Mouse (Mus musculus) megakaryocyte, embryonic 14.5 days (primary cell): ENCODE results near the gene Fam221b. TPM values are rescaled to one million over a fixed set of nuclear protein-coding genes. Genes with fewer than 3 reads are reported as not detected.

ENCODE experiments used
- H3K27me3 ChIP-seq: replicated peaks from 2 replicates; pipeline ENCODE3; 2012; ENCODE audit warnings: inconsistent platforms
- H3K36me3 ChIP-seq: replicated peaks from 2 replicates; pipeline ENCODE3; 2012; ENCODE audit warnings: low read length, inconsistent platforms, mixed read lengths
- H3K4me1 ChIP-seq: 2 replicates; pipeline ENCODE4 v1.6.1; 2012; ENCODE audit warnings: inconsistent platforms
- H3K4me3 ChIP-seq: replicated peaks from 2 replicates; pipeline ENCODE3; 2012; ENCODE audit warnings: moderate library complexity, mild to moderate bottlenecking, inconsistent platforms
- H3K9me3 ChIP-seq: 2 replicates; pipeline ENCODE4 v1.6.1; 2012; ENCODE audit warnings: inconsistent platforms
- FLI1 ChIP-seq: IDR thresholded peaks from 2 replicates; pipeline ENCODE4 v1.6.1; 2012; ENCODE audit warnings: low read length, inconsistent platforms, mixed read lengths
- GATA1 ChIP-seq: IDR thresholded peaks from 3 replicates; pipeline ENCODE4 v1.6.1; 2012; ENCODE audit warnings: mixed read lengths, low read length, inconsistent platforms, borderline replicate concordance
- polyA plus RNA-seq: library from polyadenylated mRNA; stranded (reverse); fragments of >175 nt; gene quantifications from 2 replicates; pipeline ENCODE4 v1.2.3, GENCODE M21; 2012; ENCODE audit warnings: low replicate concordance; ENCODE audit not compliant: insufficient read depth

Fam221b gene
- polyA plus RNA-seq, 1 experiment, result 0.29 TPM

DNA sequence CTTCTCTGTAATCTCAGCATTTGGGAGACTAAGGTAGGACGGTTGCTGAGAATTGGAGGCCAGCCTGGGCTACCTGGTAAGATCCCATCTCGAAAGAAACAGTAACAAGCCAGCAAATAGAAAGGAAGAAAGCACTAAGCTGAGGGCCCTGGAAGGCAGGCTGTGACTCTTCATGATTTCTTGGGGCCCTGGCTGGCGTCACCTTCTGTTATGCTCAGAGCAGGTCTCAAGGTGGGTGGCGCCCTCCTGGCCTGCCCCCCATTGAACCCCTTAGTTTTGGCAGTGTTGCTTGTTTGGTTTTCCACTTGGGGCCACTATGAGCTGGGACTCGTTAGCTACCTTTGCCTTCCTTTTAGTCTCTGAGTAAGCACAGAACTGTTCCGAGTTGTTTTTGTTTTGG lies 32.2 kb downstream of the Fam221b start:
- Histone ChIP-seq H3K27me3 (peaks cover 67% of the 10 kb centered on the region), H3K4me1 (peaks cover 4% of the 10 kb centered on the region), H3K4me3 (no peak overlapping the region), H3K36me3 (no peaks in the 10 kb centered on the region), H3K9me3 (no peaks in the 10 kb centered on the region)
- TF ChIP-seq FLI1 (no peak), GATA1 (no peak)

DNA sequence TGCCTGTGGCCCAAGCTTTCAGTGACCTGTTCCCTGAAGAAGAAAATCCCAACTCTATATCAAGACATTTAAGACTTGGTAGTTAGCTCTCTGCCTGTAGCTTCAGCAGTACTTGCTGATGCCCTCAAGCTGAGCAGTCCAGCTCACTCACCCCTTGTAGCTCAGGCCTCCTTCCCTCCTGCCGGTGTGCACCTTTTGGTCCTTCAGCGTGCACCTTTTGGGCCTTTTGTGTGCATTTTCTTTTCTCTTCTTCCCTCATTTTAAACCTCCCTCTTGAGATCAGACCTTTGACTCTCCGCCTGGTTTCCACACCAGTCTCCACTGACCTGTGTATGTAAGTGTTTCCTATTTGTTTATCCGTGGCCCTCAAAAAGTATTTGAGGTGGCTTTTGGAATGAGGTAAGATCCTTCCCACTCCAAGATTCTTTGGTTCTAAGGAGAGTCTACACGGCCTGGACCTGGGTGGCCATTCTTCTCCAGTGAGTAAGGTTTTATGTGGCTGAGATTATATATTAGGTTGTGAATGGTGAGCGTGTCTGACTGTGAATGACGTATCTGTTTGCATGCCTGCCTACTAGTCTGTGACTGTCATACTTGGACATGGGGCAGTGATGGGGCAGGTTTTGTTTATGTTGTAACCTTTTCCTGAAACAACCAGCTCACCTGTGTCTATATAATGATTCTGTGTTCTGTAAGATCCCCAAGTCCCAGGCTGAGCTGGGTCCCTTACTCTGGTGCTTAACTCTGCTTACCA lies 34.1 kb downstream of the Fam221b start:
- Histone ChIP-seq H3K9me3 (no peaks in the 10 kb centered on the region), H3K27me3 (peaks cover 71% of the 10 kb centered on the region), H3K4me1 (peaks cover 19% of the 10 kb centered on the region), H3K4me3 (no peak overlapping the region), H3K36me3 (no peaks in the 10 kb centered on the region)
- TF ChIP-seq FLI1 (no peak), GATA1 (no peak)

DNA sequence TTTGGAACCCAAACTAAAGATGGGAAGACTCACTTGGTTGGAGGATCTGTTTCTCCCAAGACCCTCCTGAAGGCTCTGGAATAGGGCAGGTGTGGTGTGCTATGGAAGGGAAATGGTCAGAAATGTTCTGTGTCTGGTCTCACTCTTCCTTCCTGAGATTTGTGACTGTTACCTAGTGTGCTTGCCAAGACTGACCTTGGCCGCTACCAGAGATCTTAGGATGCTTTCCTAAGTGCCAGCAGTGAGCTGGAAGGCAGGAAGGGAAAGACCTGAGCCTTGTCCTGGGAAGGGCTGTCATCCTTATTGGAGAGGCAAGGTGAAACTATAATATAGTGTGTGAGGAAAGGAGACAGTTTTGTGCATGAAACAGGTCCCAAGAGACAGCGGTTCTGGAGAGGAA lies 35.2 kb downstream of the Fam221b start:
- Histone ChIP-seq H3K4me1 (peaks cover 19% of the 10 kb centered on the region), H3K27me3 (peaks cover 64% of the 10 kb centered on the region), H3K4me3 (no peak overlapping the region), H3K36me3 (no peaks in the 10 kb centered on the region), H3K9me3 (no peaks in the 10 kb centered on the region)
- TF ChIP-seq FLI1 (no peak), GATA1 (no peak)

DNA sequence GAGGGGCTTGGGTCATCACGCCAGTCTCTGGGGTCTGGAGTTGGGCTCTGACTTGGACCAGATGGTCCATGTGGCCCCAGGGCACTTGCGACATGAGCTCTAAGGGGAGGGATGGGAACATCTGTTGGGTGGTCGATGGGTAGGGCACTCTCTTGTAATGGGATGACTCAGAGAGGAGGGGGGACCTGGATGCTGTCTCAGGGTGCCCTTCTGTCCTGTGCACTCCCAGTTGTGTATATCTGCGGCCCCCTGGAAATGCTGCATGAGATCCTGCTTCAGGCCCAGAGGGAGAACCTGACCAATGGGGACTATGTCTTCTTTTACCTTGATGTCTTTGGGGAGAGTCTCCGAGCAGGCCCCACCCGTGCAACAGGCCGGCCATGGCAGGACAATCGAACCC lies 35.6 kb downstream of the Fam221b start:
- Histone ChIP-seq H3K9me3 (no peaks in the 10 kb centered on the region), H3K36me3 (no peaks in the 10 kb centered on the region), H3K27me3 (peaks cover 65% of the 10 kb centered on the region), H3K4me3 (no peak overlapping the region), H3K4me1 (peaks cover 19% of the 10 kb centered on the region)
- no peak for TF ChIP-seq FLI1
- no peak for TF ChIP-seq GATA1

DNA sequence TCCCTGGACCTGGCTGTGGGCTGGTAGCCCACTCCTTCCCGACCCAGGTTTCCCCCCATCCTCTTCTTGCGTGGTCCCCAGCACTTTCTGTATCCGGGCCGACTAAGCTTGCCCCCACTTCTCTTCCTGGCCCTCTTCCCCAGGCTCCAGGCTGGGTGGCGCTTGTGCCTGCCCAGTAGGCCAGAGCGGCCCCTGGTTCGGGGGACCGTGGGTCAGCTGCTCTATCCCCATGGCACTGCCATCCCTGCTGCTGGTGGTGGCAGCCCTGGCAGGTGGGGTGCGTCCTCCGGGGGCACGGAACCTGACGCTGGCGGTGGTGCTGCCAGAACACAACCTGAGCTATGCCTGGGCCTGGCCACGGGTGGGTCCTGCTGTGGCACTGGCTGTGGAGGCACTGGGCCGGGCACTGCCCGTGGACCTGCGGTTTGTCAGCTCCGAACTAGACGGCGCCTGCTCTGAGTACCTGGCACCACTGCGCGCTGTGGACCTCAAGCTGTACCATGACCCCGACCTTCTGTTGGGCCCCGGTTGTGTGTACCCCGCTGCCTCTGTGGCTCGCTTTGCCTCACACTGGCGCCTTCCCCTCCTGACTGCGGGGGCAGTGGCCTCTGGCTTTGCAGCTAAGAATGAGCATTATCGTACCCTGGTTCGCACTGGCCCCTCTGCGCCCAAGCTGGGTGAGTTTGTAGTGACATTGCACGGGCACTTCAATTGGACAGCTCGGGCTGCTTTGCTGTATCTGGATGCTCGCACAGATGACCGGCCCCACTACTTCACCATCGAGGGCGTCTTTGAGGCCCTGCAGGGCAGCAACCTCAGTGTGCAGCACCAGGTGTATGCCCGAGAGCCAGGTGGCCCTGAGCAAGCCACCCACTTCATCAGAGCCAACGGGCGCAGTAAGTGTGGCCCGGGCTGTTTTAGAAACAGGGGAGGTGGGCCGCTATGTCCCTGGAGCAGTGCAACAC lies 36.7 kb downstream of the Fam221b start:
- no peak for TF ChIP-seq GATA1
- no peak for TF ChIP-seq FLI1
- H3K4me3 ChIP-seq, result no peak overlapping the region
- H3K9me3 ChIP-seq, result no peaks in the 10 kb centered on the region
- H3K36me3 ChIP-seq, result no peaks in the 10 kb centered on the region
- H3K4me1 ChIP-seq, result peaks cover 19% of the 10 kb centered on the region
- H3K27me3 ChIP-seq, result peaks cover 66% of the 10 kb centered on the region

DNA sequence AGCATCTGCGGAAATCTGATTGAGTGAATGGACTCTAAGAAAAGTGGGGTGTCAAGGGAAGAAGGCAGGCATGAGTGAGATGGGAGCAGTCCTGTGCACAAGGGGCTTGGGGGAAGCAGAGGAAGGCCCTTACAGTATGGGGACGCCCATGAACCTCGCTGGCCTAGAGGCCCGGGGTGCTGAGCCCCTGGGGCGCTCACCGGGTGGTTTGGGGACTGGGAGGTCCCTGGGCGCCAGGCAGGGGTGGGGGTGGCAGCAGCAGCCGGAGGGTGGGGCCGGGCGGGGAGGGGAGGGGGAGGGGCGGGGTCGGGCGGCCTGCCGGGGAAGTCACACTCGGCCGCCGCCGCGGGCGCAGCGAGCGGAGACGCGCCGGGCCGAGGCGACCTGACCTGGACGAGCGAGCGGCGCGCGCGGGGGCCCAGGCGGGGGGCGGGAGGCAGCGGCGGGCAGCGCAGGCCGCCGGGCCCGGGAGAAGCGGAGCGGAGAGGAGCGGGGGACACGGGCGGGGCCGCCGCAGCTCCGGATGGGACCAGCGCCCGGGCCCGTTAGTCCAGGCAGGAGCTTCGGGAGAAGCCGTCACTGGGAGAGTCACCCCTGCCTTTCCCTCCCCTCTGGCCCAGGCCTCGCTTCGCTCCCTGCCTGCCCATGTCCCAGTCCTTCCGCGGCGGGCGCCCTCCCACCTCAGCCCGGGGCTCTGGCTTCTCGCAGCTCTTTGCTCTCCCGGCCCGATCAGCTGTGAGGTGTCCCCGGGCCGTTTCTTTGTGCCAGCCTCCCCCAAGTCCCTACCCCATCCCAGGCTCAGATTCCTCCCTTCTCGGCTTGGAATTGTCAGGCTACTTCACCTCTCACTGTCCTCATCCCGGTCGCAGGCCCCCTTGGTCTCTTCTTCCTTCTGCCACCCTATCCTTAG lies 37.6 kb downstream of the Fam221b start, which contains the start of gene Npr2:
TSS of gene Npr2 (plus strand) at position 890 of the 910 bp plus-strand sequence.
- TF ChIP-seq GATA1 (no peak), FLI1 (no peak)
- peaks cover 6% of the 10 kb centered on the region for H3K9me3 ChIP-seq
- H3K36me3 ChIP-seq, result no peaks in the 10 kb centered on the region
- H3K4me1 ChIP-seq, result peaks cover 19% of the 10 kb centered on the region
- H3K4me3 ChIP-seq, result peak within 1 kb of the TSS; percentile 86
- peaks cover 66% of the 10 kb centered on the region for H3K27me3 ChIP-seq

DNA sequence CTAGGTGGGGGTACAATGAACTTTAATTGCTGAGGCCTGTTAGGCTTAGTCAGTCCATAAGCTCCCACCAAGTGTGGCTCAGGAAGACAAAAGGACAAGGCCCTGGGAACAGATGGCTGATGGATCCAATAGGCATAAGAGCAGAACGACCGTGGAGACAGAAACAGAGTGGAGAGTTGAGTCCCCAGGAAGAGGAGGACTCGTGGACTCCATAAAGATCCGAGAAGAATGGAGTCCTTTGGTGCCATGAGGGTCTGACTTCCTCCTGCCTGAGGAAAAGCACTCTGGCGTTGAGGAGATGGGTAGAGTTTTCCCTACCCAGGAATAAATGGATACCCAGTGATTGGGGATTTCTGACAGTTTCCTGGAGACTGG lies 38.3 kb downstream of the Fam221b start:
- H3K27me3 ChIP-seq, result peaks cover 60% of the 10 kb centered on the region
- peaks cover 19% of the 10 kb centered on the region for H3K4me1 ChIP-seq
- TF ChIP-seq FLI1, result no peak
- no peak for TF ChIP-seq GATA1
- peaks cover 8% of the 10 kb centered on the region for H3K9me3 ChIP-seq
- H3K4me3 ChIP-seq, result no peak overlapping the region
- no peaks in the 10 kb centered on the region for H3K36me3 ChIP-seq

DNA sequence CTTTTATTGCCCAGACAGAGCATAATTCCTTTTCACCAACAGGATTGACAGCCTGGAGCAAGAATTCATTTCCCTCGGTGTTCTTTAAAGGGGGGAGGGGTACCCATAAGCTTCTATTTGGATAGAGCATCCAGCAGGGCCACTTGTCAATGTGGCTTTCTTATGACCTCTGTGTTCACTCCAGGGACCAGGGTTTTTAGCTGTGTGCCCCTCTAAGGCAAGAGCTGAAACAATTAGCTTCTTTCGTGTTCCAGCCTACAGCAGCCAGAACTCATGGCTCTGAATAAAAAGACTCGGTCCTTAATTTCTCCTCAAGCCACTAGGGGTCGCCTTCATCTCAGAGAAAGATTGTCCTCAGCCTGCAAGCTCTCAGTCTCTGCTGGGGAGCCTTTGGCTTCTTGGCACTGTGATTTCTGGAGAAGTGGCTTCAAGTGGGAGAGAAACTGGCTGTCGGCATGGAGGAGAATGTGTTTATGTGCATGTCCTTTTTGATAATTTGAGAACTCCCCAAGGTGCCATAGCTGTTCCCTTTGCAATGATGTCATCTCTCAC lies 38.8 kb downstream of the Fam221b start:
- H3K9me3 ChIP-seq, result peaks cover 14% of the 10 kb centered on the region
- H3K36me3 ChIP-seq, result no peaks in the 10 kb centered on the region
- H3K27me3 ChIP-seq, result peaks cover 55% of the 10 kb centered on the region
- H3K4me3 ChIP-seq, result no peak overlapping the region
- peaks cover 19% of the 10 kb centered on the region for H3K4me1 ChIP-seq
- TF ChIP-seq FLI1, result no peak
- TF ChIP-seq GATA1, result no peak

DNA sequence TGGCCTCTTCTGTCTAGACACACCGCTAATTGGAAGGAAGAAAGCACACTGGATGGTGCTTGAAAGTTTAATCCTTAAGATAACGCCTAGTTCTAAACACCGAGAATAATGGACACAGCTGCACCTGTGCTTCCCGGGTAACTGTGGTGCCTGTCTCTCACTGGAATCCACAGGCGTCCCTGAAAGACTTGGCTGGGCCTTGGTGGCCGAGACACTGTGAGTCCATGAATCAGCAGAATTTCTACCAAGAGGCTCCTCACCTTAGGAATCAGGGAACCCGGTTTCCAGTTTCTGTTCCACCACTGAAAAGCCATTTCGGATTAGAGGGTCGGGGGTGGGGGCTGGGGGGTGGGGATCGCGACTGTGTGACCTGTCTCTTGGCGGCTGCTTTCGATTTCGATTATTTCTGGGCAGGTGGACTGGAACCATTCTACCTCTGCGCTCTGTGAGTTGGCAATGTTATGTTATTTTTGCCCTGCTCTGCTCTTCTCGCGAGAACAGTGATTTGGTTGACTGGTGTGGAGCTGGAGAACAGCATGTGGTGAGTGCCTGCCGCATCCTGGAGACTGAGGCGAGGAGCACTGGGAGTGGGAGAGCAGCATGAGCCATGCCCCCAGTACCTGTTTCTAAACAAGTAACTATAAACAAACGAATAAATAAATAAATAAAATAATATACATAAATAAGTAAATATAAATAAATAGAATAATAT lies 39.7 kb downstream of the Fam221b start:
- H3K9me3 ChIP-seq, result peaks cover 22% of the 10 kb centered on the region
- H3K36me3 ChIP-seq, result no peaks in the 10 kb centered on the region
- H3K4me3 ChIP-seq, result no peak overlapping the region
- H3K4me1 ChIP-seq, result peaks cover 19% of the 10 kb centered on the region
- no peak for TF ChIP-seq GATA1
- TF ChIP-seq FLI1, result no peak
- peaks cover 47% of the 10 kb centered on the region for H3K27me3 ChIP-seq
